Mouse (Mus musculus) midbrain, embryonic 16.5 days (tissue): ENCODE measurements around the gene Scgb2a2. TPM values are rescaled to one million over a fixed set of nuclear protein-coding genes. Genes with fewer than 3 reads are reported as not detected.
"Not testable (repeated sequence)": the region's sequence is repeated elsewhere in the genome, so short reads cannot be mapped to it uniquely, and the experiment has no call there.

Experiments used
- ATAC-seq: fragments of 200-750 bp; cut with Nextera tagmentation; 2 replicates; pipeline ENCODE4 v1.8.0; 2017; ENCODE audit warnings: moderate TSS enrichment
- H3K27ac ChIP-seq: fragments of 300-500 bp; sonication (generic); 2 replicates; pipeline ENCODE4 v1.5.1; 2014; ENCODE audit warnings: mild to moderate bottlenecking, low read length, mixed read lengths
- H3K27me3 ChIP-seq: fragments of 300-500 bp; sonication (generic); 2 replicates; pipeline ENCODE4 v1.6.1; 2014; ENCODE audit warnings: low read depth, low read length, mixed read lengths; ENCODE audit not compliant: control insufficient read depth, insufficient read depth
- H3K36me3 ChIP-seq: fragments of 300-500 bp; sonication (generic); 2 replicates; pipeline ENCODE4 v1.6.1; 2014; ENCODE audit warnings: mild to moderate bottlenecking, low read length, moderate library complexity, mixed read lengths; ENCODE audit not compliant: control insufficient read depth, insufficient read depth
- H3K4me1 ChIP-seq: fragments of 300-500 bp; sonication (generic); 2 replicates; pipeline ENCODE4 v1.6.1; 2014; ENCODE audit warnings: mild to moderate bottlenecking, low read length, mixed read lengths; ENCODE audit not compliant: control insufficient read depth, insufficient read depth
- H3K4me2 ChIP-seq: fragments of 300-500 bp; sonication (generic); 2 replicates; pipeline ENCODE4 v1.6.1; 2014; ENCODE audit warnings: mild to moderate bottlenecking, low read length, mixed read lengths
- H3K4me3 ChIP-seq: fragments of 300-500 bp; sonication (generic); 2 replicates; pipeline ENCODE4 v1.5.1; 2014; ENCODE audit warnings: low read depth, mild to moderate bottlenecking, low read length, moderate library complexity, mixed read lengths
- H3K9ac ChIP-seq: fragments of 300-500 bp; sonication (generic); 2 replicates; pipeline ENCODE4 v1.6.1; 2014; ENCODE audit warnings: low read depth, low read length, mixed read lengths
- H3K9me3 ChIP-seq: fragments of 300-500 bp; sonication (generic); replicated peaks from 2 replicates; pipeline ENCODE4 v1.6.1; 2014; ENCODE audit warnings: mild to moderate bottlenecking, low read length, mixed read lengths; ENCODE audit not compliant: control insufficient read depth, poor library complexity, severe bottlenecking
- WGBS: fragments of 180-500 bp; shearing (Covaris S2); extraction: QIAGEN DNeasy Blood & Tissue Kit; methylation state at CpG from one replicate; pipeline ENCODE4 v1.1.7; 2014; 5-methylcytosine and 5-hydroxymethylcytosine counted together
- microRNA-seq: library from miRNA; unstranded; fragments of <30 nt; microRNA quantifications from one replicate; pipeline ENCODE4, GENCODE M21; 2017
- polyA plus RNA-seq: library from polyadenylated mRNA; unstranded; fragments of >200 nt; fragmentation: Nextera tagmentation; extraction: Ambion mirVana; gene quantifications from 2 replicates; pipeline ENCODE4 v1.2.1, GENCODE M21; 2015

Gene Scgb2a2
- polyA plus RNA-seq, 1 experiment from 2014 or later = not detected

GRCm38 (mm10) chr19:9886771-9887170 lies 39.4 kb downstream of the Scgb2a2 start:
- Histone ChIP-seq H3K27me3 (no peaks in the 10 kb centered on the region), H3K36me3 (peaks cover 23% of the 10 kb centered on the region), H3K9me3 (no peaks in the 10 kb centered on the region), H3K4me2 (no peak overlapping the region), H3K9ac (no peak overlapping the region), H3K4me1 (no peaks in the 10 kb centered on the region), H3K27ac (no peak overlapping the region), H3K4me3 (no peak overlapping the region)
- ATAC-seq = no peak
- WGBS = 93% methylated on average over 8 of the region's 8 CpGs

- Histone ChIP-seq H3K9ac (no peak overlapping the region), H3K27me3 (no peaks in the 10 kb centered on the region), H3K9me3 (no peaks in the 10 kb centered on the region), H3K4me1 (peaks cover 16% of the 10 kb centered on the region), H3K4me2 (no peak overlapping the region), H3K4me3 (no peak overlapping the region), H3K27ac (no peak overlapping the region), H3K36me3 (peaks cover 12% of the 10 kb centered on the region; the same call in 1 of the 2 replicates)
- WGBS = 82% methylated on average over 5 of the region's 5 CpGs
- no peak for ATAC-seq
Measured at GRCm38 (mm10) chr19:9896067-9896466, 48.7 kb downstream of the Scgb2a2 start.

GRCm38 (mm10) chr19:9898339-9899066 lies 51.1 kb downstream of the Scgb2a2 start:
- Histone ChIP-seq H3K4me1 (peaks cover 16% of the 10 kb centered on the region), H3K9me3 (no peaks in the 10 kb centered on the region), H3K4me3 (peak overlapping the region; percentile 88), H3K27ac (no peak overlapping the region), H3K27me3 (no peaks in the 10 kb centered on the region), H3K36me3 (0 out of 2 replicates have a peak, but pooled peaks cover 3% of the 10 kb centered on the region), H3K4me2 (peak overlapping the region; percentile 97), H3K9ac (peak overlapping the region; percentile 68)
- no peak for ATAC-seq
- WGBS = 12% methylated on average over 17 of the region's 17 CpGs

- Histone ChIP-seq H3K27me3 (no peaks in the 10 kb centered on the region), H3K4me1 (peaks cover 16% of the 10 kb centered on the region), H3K9ac (peak within 1 kb of the TSS; percentile 68), H3K4me2 (peak within 1 kb of the TSS; percentile 97), H3K36me3 (no peaks in the 10 kb centered on the region), H3K4me3 (peak within 1 kb of the TSS; percentile 88), H3K27ac (peak within 1 kb of the TSS; percentile 88), H3K9me3 (no peaks in the 10 kb centered on the region)
- under 1% methylated on average over 58 of the region's 58 CpGs for WGBS
- peak; percentile 99 for ATAC-seq
Measured at GRCm38 (mm10) chr19:9899072-9899779, 51.9 kb downstream of the Scgb2a2 start, which contains the start of gene Incenp. TSS of gene Incenp (minus strand) at chr19:9899551.

GRCm38 (mm10) chr19:9899780-9900146 lies 52.4 kb downstream of the Scgb2a2 start:
- H3K4me1 ChIP-seq = peaks cover 16% of the 10 kb centered on the region
- WGBS = 7% methylated on average over 10 of the region's 10 CpGs
- peak overlapping the region; percentile 59 for H3K4me2 ChIP-seq

GRCm38 (mm10) chr19:9900696-9901095 lies 53.3 kb downstream of the Scgb2a2 start:
- H3K36me3 ChIP-seq, H3K4me3 ChIP-seq, H3K27me3 ChIP-seq, H3K4me2 ChIP-seq, H3K27ac ChIP-seq, ATAC-seq, H3K9me3 ChIP-seq, H3K9ac ChIP-seq: not testable (repeated sequence)
- WGBS = 93% methylated on average over 2 of the region's 2 CpGs
- peaks cover 16% of the 10 kb centered on the region for H3K4me1 ChIP-seq

More at GRCm38 (mm10) chr19:9899780-9900146, 52.4 kb downstream of the Scgb2a2 start:
- H3K9ac ChIP-seq = peak overlapping the region; percentile 64
- H3K36me3 ChIP-seq = no peaks in the 10 kb centered on the region
- peak; percentile 92 for ATAC-seq
- no peaks in the 10 kb centered on the region for H3K9me3 ChIP-seq
- H3K27ac ChIP-seq = peak overlapping the region; percentile 88
- H3K27me3 ChIP-seq = no peaks in the 10 kb centered on the region
- H3K4me3 ChIP-seq = peak overlapping the region; percentile 88

Small RNA genes within 50 kb of the gene (microRNA-seq; reads per million reads assigned to microRNA genes)
- gene Gm22369 = not detected

Other genes with a start within 250 kb of the Scgb2a2 start
- 20.0 and 22.1 TPM in 2 replicates for gene Incenp, start 52.0 kb downstream of the Scgb2a2 start, polyA plus RNA-seq
- 1,587 and 1,694 TPM in 2 replicates for gene Fth1, start 133.0 kb downstream of the Scgb2a2 start, polyA plus RNA-seq
- gene Best1, start 154.1 kb downstream of the Scgb2a2 start, polyA plus RNA-seq = 2.9 TPM in 2 replicates
- 21.4 and 21.8 TPM in 2 replicates for gene Rab3il1, start 154.1 kb downstream of the Scgb2a2 start, polyA plus RNA-seq
- 31.6 and 38.2 TPM in 2 replicates for gene Fads3, start 194.0 kb downstream of the Scgb2a2 start, polyA plus RNA-seq